Mouse (Mus musculus): Measurements from ENCODE around the gene Rce1.

- no peak for TF ChIP-seq CTCF (IDR thresholded peaks at IDR 0.05)
- no peak for TF ChIP-seq EP300 (IDR thresholded peaks at IDR 0.05)
Observed at GRCm38 (mm10) chr19:4612181-4612961, 13.1 kb downstream of the Rce1 start.
